Mouse (Mus musculus) hindbrain, embryonic 15.5 days (tissue): ENCODE results near the gene Cpxm1. TPM values are rescaled to one million over a fixed set of nuclear protein-coding genes. Genes with fewer than 3 reads are reported as not detected.
"Not testable (repeated sequence)": the region's sequence is repeated elsewhere in the genome, so short reads cannot be mapped to it uniquely, and the experiment has no call there.

Experiments used
- ATAC-seq: fragments of 200-750 bp; cut with Nextera tagmentation; 2 replicates; pipeline ENCODE4 v1.8.0; 2017; ENCODE audit warnings: low read depth, moderate number of reproducible peaks, moderate TSS enrichment; ENCODE audit not compliant: low FRiP score
- H3K27ac ChIP-seq: fragments of 300-500 bp; sonication (generic); replicated peaks from 2 replicates; pipeline ENCODE4 v1.5.1; 2015; ENCODE audit warnings: mild to moderate bottlenecking, inconsistent platforms
- H3K27me3 ChIP-seq: fragments of 300-500 bp; sonication (generic); 2 replicates; pipeline ENCODE4 v1.6.1; 2015; ENCODE audit warnings: control low read depth, inconsistent platforms
- H3K36me3 ChIP-seq: fragments of 300-500 bp; sonication (generic); 2 replicates; pipeline ENCODE4 v1.6.1; 2015; ENCODE audit warnings: control low read depth, inconsistent platforms
- H3K4me1 ChIP-seq: fragments of 300-500 bp; sonication (generic); replicated peaks from 2 replicates; pipeline ENCODE4 v1.6.1; 2015; ENCODE audit warnings: control low read depth, inconsistent platforms
- H3K4me2 ChIP-seq: fragments of 300-500 bp; sonication (generic); 2 replicates; pipeline ENCODE4 v1.6.1; 2015; ENCODE audit warnings: moderate library complexity, mild to moderate bottlenecking, inconsistent platforms
- H3K4me3 ChIP-seq: fragments of 300-500 bp; sonication (generic); 2 replicates; pipeline ENCODE4 v1.5.1; 2015; ENCODE audit warnings: mild to moderate bottlenecking, inconsistent platforms
- H3K9ac ChIP-seq: fragments of 300-500 bp; sonication (generic); 2 replicates; pipeline ENCODE4 v1.6.1; 2015; ENCODE audit warnings: inconsistent platforms
- H3K9me3 ChIP-seq: fragments of 300-500 bp; sonication (generic); 2 replicates; pipeline ENCODE4 v1.6.1; 2016; ENCODE audit warnings: control low read depth, inconsistent platforms
- WGBS: fragments of 180-500 bp; shearing (Covaris S2); methylation state at CpG from one replicate; pipeline ENCODE4 v1.1.7; 2015; 5-methylcytosine and 5-hydroxymethylcytosine counted together
- polyA plus RNA-seq: library from polyadenylated mRNA; unstranded; fragments of >200 nt; fragmentation: Nextera tagmentation; extraction: Ambion mirVana; gene quantifications from 2 replicates; pipeline ENCODE4 v1.2.1, GENCODE M21; 2015

Gene Cpxm1
- polyA plus RNA-seq, 1 experiment from 2014 or later, result 29.0 TPM

DNA sequence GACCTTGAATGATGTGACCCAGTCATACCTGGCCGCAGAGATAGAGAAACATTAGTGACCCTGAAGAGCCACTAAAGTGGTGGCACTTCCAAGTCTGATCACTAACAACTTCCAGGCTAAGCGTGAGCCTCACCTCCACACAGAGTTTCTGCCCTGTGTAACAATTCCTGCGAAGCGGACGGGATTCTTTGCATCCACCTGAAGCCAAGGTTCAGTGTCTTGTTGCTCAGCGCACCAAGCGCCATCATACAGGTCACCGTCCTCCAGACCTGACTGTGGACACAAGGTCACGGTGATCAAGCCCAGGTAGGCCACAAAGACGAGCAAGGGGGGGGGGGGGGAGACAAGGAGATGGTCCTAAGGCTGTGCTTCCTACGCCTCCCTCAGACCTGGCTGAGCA lies 1.7 kb downstream of the Cpxm1 start:
- Histone ChIP-seq H3K9ac (no peak overlapping the region), H3K9me3 (no peaks in the 10 kb centered on the region), H3K4me1 (peaks cover 16% of the 10 kb centered on the region), H3K4me2 (no peak overlapping the region), H3K36me3 (no peaks in the 10 kb centered on the region; the same call in 1 of the 2 replicates), H3K27ac (no peak overlapping the region), H3K4me3 (no peak overlapping the region), H3K27me3 (no peaks in the 10 kb centered on the region)
- ATAC-seq, result no peak
- WGBS, result 97% methylated on average over 11 of the region's 11 CpGs

DNA sequence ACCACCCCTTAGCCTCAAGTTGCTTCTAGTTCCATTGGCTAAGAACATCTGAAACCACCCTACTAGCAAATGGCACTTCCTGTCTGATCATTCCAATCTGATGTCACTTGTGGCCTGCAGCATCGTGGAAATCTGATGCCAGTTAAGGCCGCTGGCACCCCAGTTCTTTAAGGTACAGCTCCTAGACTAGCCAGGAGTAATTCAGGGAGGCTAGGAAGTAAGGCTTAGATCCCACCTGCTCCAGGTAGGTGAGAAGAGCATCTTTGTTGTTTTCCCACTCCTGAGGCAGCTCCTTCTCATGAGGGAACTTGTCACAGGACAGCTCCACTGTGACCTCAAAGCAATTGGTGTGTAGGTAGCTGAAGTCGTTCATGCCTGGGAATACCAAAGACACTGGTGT lies 4.5 kb downstream of the Cpxm1 start:
- no peak for ATAC-seq

DNA sequence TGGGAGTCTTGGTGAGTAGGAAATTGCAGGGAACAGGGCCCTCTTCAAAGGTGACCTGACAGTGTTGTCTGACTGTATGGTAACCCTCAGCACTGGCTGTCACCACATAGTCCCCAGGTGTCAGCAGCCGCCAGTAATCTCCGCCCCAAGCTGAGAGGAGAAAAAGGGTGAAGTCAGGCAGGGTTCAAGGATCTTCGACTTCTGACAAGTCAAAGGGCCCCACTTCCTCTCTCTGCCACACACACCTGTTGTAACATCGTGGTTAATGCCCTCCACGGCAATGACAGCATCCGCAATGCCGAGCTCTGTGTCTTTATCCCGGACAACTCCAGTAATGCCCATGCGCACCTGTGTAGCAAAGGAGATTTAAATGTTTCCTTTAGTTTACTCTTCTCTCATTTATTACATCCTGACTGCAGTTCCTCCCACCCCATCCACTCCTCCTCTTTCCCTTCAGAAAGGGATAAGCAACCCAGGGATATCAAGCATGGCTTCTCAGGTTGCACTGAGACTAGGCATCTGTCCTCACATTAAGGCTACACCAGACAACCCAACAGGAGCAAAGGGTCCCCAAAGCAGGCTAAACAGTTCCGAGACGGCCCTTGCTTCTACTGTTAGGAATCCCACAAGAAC lies 6.3 kb downstream of the Cpxm1 start:
- Histone ChIP-seq H3K9me3 (no peaks in the 10 kb centered on the region), H3K27me3 (no peaks in the 10 kb centered on the region), H3K4me2 (no peak overlapping the region), H3K9ac (no peak overlapping the region), H3K4me1 (no peaks in the 10 kb centered on the region), H3K27ac (no peak overlapping the region), H3K4me3 (no peak overlapping the region), H3K36me3 (no peaks in the 10 kb centered on the region; the same call in 1 of the 2 replicates)
- 92% methylated on average over 11 of the region's 11 CpGs for WGBS
- no peak for ATAC-seq

More for the DNA sequence above, 4.5 kb downstream of the Cpxm1 start:
- Histone ChIP-seq H3K27me3 (no peaks in the 10 kb centered on the region), H3K9me3 (no peaks in the 10 kb centered on the region), H3K27ac (no peak overlapping the region), H3K4me3 (no peak overlapping the region), H3K4me1 (peaks cover 12% of the 10 kb centered on the region), H3K4me2 (no peak overlapping the region), H3K36me3 (no peaks in the 10 kb centered on the region; the same call in 1 of the 2 replicates), H3K9ac (no peak overlapping the region)
- whole genome bisulfite sequencing, result 88% methylated on average over 3 of the region's 3 CpGs

DNA sequence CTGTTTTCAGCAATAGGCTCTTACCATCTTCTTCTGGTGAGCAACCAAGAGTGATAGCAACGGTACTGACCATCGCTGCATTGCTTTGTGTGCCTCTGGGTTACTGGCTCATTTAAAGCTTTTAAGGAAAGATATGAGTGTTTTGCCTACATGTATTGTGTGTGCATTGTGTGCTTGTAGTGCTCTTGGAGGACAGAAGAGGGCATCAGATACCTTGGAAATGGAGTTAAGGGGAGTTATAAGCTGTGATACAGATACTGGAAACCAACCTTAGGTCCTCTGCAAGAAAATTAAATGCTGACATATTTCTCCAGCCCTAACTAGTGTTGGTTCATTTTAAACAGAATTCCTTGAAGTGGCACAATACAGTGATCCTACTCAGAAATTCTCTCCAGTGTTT lies 8.6 kb downstream of the Cpxm1 start:
- Histone ChIP-seq H3K36me3 (no peaks in the 10 kb centered on the region; the same call in 1 of the 2 replicates), H3K4me2 (no peak overlapping the region), H3K4me1 (no peaks in the 10 kb centered on the region), H3K4me3 (no peak overlapping the region), H3K9ac (no peak overlapping the region), H3K9me3 (no peaks in the 10 kb centered on the region), H3K27ac (no peak overlapping the region), H3K27me3 (no peaks in the 10 kb centered on the region)
- ATAC-seq, result no peak
- 72% methylated on average over 2 of the region's 2 CpGs for WGBS

DNA sequence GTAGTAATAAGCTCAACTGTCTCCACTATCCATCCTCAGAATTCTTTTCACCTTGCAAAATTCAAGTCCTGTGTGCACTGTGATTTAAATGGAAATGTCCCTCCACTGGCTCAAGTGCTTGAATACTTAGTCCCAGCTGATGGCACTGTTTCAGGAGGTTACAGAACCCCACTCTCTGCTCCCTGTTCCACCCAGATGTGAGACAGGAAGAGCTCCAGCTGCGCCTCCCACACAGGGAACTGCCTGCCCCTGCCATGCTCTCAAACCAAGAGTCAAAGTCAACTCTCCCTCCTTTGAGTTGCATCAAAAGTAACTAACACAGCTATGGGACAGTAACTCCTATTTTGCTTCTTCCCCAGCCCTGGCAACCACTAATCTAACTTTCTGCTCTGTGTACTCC lies 11.2 kb downstream of the Cpxm1 start:
- WGBS, result 85% methylated on average over 1 of the region's 1 CpGs
- no peak for ATAC-seq
- no peaks in the 10 kb centered on the region for H3K36me3 ChIP-seq
- no peak overlapping the region for H3K4me3 ChIP-seq
- no peaks in the 10 kb centered on the region; the same call in 1 of the 2 replicates for H3K27me3 ChIP-seq
- H3K9me3 ChIP-seq, result no peaks in the 10 kb centered on the region
- no peak overlapping the region for H3K4me2 ChIP-seq
- no peak overlapping the region for H3K9ac ChIP-seq
- no peak overlapping the region for H3K27ac ChIP-seq
- H3K4me1 ChIP-seq, result no peaks in the 10 kb centered on the region

DNA sequence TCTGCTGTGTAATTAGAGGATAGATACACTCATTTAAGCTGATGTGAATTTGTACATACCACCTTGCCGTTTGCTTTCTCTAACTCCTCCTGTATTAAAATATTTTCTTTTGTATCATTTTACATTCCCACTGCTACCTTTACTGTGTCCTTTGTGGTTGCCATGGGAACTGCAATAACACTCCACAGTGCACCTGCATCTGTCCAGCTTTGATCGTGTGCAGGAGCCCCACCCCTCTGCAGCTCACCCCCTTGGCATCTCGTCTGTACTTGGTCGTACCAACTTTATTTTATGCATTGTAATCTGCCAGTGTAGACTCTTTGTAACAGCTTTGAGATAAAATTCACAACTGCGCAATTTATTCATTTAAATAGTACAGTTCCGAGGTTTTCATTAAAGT lies 13.5 kb downstream of the Cpxm1 start:
- Histone ChIP-seq H3K27ac (no peak overlapping the region), H3K4me3 (no peak overlapping the region), H3K4me1 (no peaks in the 10 kb centered on the region), H3K9ac (no peak overlapping the region), H3K36me3 (no peaks in the 10 kb centered on the region), H3K9me3 (no peaks in the 10 kb centered on the region), H3K4me2 (no peak overlapping the region), H3K27me3 (no peaks in the 10 kb centered on the region; the same call in 1 of the 2 replicates)
- WGBS, result 66% methylated on average over 6 of the region's 6 CpGs
- no peak for ATAC-seq

DNA sequence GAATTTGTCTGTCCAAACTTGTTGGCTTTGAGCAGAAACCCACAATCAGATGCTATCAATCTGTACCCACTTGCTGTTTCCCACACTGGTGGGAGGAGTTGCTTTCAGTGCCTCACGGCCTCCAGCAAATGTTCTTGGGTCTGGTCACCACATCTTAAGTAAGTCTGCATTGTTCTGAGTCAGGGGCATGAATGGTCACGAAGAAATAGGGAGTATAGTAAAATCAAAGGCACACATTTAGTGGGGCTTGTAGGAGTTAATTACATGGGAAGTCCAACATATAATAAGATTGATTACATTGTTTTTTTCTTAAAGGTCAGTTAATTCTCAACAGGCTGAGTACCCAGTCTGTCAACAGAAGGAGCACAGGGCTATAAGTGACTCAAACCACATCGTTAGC lies 14.2 kb downstream of the Cpxm1 start:
- H3K9ac ChIP-seq, result no peak overlapping the region
- 47% methylated on average over 3 of the region's 3 CpGs for WGBS
- no peaks in the 10 kb centered on the region for H3K36me3 ChIP-seq
- no peaks in the 10 kb centered on the region; the same call in 1 of the 2 replicates for H3K27me3 ChIP-seq
- H3K4me3 ChIP-seq, result no peak overlapping the region
- H3K4me1 ChIP-seq, result no peaks in the 10 kb centered on the region
- H3K4me2 ChIP-seq, result no peak overlapping the region
- no peak for ATAC-seq
- H3K9me3 ChIP-seq, result no peaks in the 10 kb centered on the region
- H3K27ac ChIP-seq, result no peak overlapping the region

DNA sequence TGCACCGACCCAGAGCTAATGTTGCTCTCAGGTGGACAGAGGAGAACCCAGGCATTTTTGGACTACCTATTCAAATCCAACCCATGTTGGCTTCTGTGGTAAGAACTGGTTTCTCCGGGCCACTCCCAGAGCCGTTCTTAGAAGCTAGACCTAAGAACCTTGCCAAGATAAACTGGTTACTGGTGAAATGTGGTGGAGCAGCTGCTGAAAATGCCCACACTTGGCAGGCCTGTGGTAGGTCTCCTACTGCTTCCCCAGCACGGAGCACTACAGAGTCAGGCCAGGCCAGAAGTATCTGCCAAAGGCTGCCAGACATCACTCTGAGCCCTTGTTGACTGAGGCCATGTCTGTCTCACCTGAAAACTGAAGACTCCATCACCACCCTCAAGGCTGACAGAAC lies 22.4 kb downstream of the Cpxm1 start:
- no peak for ATAC-seq
- no peak overlapping the region for H3K4me2 ChIP-seq
- 81% methylated on average over 4 of the region's 4 CpGs for WGBS

DNA sequence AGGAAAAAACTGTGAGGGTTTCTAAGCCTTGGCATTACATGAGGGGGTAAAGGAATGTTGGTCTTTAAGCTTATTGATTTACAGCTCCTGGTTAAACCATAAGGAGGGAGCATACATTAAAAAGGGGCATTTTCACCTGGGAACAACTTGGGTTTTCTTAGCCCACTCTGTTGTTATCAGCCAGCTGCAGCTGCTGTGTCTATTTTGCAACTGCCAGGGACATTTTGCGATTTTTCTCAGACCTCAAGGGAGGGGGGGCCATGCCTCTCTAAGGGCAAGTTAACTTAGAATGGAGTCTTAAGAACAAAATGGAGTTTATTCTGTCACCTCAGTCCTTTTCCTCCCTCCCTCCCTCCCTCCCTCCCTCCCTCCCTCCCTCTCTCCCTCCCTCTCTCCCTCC lies 24.3 kb downstream of the Cpxm1 start:
- not testable (repeated sequence) for H3K4me2 ChIP-seq, ATAC-seq, H3K9me3 ChIP-seq, H3K4me1 ChIP-seq, H3K4me3 ChIP-seq, H3K36me3 ChIP-seq, H3K27me3 ChIP-seq, H3K9ac ChIP-seq, H3K27ac ChIP-seq
- 44% methylated on average over 1 of the region's 1 CpGs for WGBS

More for the DNA sequence above, 22.4 kb downstream of the Cpxm1 start:
- H3K9me3 ChIP-seq, result no peaks in the 10 kb centered on the region
- no peak overlapping the region for H3K9ac ChIP-seq
- no peaks in the 10 kb centered on the region for H3K36me3 ChIP-seq
- H3K27ac ChIP-seq, result no peak overlapping the region
- no peaks in the 10 kb centered on the region for H3K4me1 ChIP-seq
- no peaks in the 10 kb centered on the region for H3K27me3 ChIP-seq
- H3K4me3 ChIP-seq, result no peak overlapping the region

DNA sequence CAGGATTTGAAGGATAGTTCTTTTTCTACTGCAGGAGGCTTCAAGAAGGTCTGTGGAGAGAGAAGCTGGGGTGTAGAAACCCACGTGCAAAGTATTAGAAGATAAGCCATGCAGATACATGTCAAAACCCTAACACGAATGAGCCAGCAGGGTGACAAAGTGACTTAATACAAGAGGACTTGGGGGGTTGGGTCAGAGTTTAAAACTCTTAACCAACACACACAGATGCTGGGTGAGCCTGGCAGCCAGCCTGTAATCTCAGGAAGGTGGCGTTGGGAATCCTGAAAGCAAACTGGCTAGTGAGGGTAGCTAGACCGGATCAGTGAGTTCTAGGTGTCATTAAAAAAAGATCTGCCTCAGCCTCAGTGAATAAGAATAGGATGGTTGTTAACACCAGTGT lies 30.0 kb downstream of the Cpxm1 start:
- no peak overlapping the region for H3K9ac ChIP-seq
- ATAC-seq, result no peak
- H3K27ac ChIP-seq, result no peak overlapping the region
- no peaks in the 10 kb centered on the region for H3K9me3 ChIP-seq
- WGBS, result 65% methylated on average over 4 of the region's 4 CpGs
- no peaks in the 10 kb centered on the region for H3K36me3 ChIP-seq
- peaks cover 3% of the 10 kb centered on the region for H3K4me1 ChIP-seq
- no peak overlapping the region for H3K4me2 ChIP-seq
- H3K4me3 ChIP-seq, result no peak overlapping the region
- H3K27me3 ChIP-seq, result peaks cover 17% of the 10 kb centered on the region

DNA sequence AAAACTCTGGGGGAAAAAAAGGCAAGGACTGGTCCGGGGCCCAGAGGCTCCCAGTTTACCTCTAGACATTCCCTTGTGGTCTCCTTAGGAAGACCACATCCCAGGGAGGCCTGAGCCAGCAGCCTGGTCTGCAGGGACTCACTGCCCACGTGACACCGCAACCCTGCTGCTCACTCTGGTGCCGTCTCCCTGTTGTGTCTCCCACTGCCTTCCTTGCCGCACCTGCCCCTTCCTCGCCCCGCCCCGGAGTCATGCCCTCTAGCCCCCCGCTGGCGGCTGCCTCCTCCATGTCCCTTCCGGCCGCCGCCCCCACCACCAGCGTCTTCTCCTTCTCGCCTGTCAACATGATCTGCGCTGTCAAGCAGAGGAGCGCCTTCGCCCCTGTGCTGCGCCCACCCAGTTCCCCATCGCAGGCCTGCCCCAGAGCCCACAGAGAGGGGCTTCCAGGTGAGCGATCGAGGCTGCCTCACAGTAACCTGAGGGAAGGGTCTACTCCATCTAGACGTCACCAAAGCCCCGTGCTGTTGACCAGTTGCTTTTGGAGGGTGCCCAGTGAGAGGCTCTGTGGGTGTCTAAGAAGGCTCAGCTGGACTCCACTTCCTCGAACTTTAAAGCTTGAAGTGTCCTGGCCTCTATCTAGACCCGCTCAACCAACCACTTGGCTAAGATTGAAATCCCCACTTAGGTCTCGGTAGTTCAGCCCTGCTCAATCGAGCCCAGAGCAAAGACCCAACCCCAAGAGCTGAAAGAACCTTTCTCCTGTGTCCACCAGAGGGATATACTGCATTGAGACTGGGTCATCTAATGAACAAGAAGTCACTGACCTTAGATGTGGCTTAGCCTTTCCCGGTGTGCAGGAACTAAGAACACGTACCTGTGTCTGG lies 31.9 kb downstream of the Cpxm1 start:
- Histone ChIP-seq H3K4me1 (peaks cover 8% of the 10 kb centered on the region), H3K36me3 (no peaks in the 10 kb centered on the region), H3K9me3 (no peaks in the 10 kb centered on the region), H3K4me3 (peak overlapping the region; percentile 30), H3K9ac (peak overlapping the region; percentile 31), H3K4me2 (peak overlapping the region; percentile 57), H3K27me3 (peaks cover 36% of the 10 kb centered on the region), H3K27ac (no peak overlapping the region)
- ATAC-seq, result peak; percentile 61; the same call in 1 of the 2 replicates
- 11% methylated on average over 30 of the region's 30 CpGs for WGBS

DNA sequence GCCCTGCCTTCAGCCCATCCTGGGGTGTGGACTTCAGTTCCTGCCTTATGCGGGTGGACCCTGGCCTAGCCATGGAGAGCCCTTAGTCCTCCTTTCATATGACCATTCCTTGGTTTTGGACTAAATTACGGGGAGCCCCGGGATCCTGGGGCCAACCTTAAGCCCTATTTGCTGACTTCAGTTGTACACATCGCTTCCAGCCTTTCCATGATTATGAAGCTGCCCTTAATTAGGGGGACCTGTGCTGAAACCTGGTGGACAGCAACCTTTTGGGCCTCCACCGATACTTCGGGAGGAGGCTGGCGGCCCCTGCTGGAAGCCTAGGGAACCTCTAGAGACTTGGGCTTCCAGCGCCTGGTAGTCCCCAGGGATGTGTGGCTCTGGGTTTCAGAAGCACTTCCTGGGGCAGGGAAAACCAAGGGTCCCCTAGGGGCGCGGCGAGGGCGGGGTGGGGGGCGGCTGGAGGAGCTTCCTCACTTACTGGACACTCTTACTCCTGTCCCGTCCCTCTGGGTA lies 34.8 kb downstream of the Cpxm1 start:
- peak; percentile 43; the same call in 1 of the 2 replicates for ATAC-seq
- no peak overlapping the region for H3K9ac ChIP-seq
- H3K36me3 ChIP-seq, result no peaks in the 10 kb centered on the region
- H3K9me3 ChIP-seq, result no peaks in the 10 kb centered on the region
- no peak overlapping the region for H3K4me2 ChIP-seq
- peaks cover 50% of the 10 kb centered on the region for H3K27me3 ChIP-seq
- WGBS, result 5% methylated on average over 14 of the region's 14 CpGs
- no peak overlapping the region for H3K27ac ChIP-seq
- no peak overlapping the region for H3K4me3 ChIP-seq
- H3K4me1 ChIP-seq, result peaks cover 8% of the 10 kb centered on the region
